Mouse (Mus musculus): ENCODE measurements around the gene Slc4a7. TPM values are rescaled to one million over a fixed set of nuclear protein-coding genes. Genes with fewer than 3 reads are reported as not detected.
"Not testable (repeated sequence)": the region's sequence is repeated elsewhere in the genome, so short reads cannot be mapped to it uniquely, and the experiment has no call there.

Slc4a7 gene
- polyA plus RNA-seq, 1 experiment = 12.1 TPM

DNA sequence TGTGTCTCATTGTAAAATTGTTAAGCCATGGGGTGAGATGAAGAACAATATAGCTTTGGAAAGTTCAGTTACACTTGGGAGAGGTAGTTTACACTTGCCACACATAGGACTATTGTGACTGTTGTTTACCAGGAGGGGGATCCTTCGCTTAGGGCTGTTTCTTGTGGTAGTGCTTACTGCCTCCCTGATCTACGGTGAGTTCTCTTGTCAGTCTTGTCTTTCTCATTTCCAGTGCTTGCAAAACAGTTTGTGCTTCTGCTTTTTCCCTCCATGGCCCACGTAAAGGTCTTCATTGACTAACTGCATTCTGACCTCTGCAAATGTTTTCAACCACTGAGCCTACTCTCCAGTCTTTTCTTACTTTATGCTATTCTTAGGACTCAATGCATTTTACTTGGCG lies 98.3 kb downstream of the Slc4a7 start:
- no peak for DNase-seq (ENCODE audit: low spot score)

DNA sequence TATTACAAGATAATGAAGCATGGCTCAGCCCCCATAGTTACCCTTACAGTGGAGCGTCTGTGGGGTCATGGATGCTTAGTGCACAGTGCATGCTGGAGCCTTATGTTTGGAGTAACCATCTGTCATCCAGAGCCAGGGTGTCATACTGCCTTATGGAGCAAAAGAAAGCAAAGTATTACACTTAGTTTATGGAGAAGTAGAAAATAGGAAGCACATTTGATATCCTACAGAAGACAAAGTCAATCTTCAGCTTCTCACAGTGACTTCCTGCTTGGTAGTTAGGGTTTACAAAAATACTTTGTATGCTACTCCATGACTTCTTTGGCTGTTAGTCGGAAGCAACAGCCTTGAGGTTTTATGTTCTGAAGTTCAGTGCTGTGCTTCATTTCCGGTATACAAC lies 98.7 kb downstream of the Slc4a7 start:
- no peak for DNase-seq (ENCODE audit: low spot score)

DNA sequence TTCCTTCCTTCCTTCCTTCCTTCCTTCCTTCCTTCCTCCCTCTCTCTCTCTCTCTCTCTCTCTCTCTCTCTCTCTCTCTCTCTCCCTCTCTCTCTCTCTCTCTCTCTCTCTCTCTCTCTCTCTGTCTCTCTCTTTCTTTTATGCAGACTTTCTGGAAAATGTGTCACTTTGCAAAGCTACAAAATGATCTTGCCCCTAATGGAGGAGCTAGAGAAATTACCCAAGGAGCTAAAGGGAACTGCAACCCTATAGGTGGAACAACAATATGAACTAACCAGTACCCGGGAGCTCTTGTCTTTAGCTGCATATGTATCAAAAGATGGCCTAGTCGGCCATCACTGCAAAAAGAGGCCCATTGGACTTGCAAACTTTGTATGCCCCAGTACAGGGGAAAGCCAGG lies 101.0 kb downstream of the Slc4a7 start, which contains the start of gene Nek10:
Nek10 (plus strand) TSS at position 301 of the 400 bp plus-strand sequence.
- DNase-seq (ENCODE audit: low spot score) = not testable (repeated sequence)

DNA sequence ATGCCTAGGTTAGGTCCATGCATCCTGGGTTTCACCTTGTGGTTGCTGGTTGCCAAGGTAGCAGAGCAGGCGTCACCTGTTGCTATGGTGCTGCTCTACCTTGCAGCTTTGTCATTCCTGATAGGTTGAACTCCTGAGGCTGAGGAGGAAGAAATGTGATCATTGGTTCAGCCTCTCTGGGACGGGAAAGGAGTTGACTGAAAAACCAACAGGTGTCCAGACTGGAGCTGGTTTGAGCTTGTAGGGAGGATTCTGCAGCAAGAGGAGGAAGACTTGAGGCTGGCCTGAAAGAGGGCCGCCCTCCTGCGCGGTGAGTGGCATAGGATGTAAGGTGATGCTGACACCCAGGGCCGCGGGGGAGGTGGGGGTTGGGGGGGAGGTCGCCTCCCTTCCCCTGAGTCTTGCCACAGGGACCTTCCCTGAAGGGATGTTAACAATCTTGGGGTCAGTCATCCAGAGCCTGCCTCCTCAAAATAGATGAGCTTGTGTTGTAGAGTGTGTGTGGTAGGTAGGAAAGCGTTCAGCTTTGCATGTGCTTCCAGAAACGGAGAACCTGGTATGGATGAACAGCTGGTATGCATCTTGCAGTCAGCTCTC lies 101.9 kb downstream of the Slc4a7 start:
- DNase-seq (ENCODE audit: low spot score) = no peak

DNA sequence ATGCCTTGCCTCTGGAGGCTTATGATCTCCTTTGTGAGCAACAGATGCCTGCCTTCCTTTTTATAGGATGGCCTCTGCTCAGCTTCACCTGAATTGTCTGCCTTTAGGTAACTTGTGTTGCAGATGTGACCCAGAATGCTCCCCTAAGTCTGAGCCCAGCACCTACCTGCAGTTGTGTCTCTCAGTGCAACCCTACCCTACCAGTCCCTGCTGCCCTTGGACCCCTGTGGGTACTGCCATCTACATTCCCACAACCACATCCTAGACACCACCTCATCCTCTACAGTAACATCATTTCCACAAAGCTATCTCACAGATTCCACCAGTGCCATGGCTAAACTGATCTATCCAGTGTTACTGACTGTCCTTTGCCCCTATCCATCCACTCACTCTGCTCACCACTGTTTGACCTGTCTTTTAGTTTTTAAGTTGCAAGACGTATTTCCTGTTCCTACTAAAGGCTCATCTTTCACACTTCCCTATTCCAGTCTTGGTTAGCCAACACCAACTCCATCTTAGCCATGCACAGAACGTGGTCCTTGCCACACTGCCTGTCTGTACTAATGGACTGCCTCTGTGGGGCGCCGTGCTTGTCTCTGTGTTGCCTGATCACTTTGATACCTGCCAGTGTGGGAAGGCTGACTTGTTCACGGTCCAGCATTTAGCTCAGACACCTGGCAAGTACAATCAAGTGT lies 102.6 kb downstream of the Slc4a7 start:
- no peak for DNase-seq (ENCODE audit: low spot score)

DNA sequence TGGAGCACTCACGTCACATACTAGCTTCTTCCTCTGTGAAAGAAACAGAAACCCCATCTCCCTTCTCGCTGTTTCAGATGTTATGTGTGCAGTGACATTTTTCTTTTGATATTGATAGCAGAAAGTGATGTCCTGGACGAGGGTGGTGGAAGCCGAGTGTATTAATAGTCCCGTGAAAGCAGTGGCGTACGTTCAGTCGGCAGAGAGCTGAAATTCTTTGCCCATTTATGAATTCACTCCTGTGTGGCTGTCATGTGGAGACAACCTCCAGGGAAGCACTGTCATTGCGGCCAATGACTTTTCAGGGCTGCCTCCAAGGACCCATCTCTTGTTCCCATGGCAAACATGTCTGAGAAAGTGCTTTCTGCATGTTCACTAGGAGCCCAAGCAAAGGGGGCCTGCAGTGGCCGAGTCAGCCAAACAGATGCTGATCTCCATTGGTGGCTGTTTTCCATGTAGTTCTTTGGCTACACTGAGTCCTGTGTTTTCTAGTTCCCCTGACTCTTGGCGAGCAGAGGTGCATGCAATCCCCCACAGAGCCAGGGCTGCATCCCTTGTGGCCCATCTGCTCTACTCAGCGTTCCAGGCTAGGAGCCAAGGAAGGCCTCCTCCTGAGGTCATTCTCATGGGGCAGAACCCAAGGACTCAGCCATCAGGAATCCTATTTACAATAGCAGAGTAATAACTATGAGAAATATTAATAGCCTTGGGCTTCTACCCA lies 130.6 kb downstream of the Slc4a7 start:
- no peak for DNase-seq (ENCODE audit: low spot score)

DNA sequence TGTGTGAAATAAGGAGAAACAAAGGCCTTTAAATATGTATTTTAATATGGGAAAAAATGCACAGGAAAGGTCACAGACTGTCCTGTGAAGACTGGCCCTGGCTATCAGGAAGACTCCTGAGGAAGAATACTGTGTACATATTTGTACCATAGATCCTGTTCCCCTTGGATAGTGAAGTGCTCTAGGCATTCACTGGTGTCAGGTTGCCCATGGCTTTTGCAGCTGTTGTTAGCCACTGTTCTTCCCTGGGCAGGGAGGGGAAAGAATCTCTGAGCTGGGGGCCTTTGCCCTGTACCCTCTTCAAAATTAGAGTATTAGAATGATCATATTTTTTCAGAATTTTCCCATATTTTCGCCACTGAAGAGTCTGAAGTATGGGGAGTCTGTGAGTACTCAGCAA lies 131.4 kb downstream of the Slc4a7 start:
- no peak for DNase-seq (ENCODE audit: low spot score)

DNA sequence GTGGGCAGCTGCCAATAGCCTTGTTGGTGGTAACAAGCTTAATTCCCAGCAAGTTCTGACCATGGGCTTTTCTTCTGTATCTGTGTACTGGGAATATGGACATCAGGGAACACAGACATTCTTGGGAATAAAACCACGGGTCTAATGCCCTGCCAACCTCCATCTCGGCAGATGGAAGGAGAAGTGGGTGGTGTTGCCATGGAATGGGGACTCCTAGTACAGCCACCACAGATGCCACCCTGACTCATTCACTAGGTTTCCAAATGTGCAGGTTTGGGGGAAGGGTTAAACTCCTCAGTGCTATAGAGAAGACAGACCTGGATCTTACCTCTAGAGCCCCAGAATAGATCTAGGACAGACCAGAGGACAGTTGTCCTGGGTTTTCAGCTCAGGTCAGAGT lies 132.2 kb downstream of the Slc4a7 start:
- no peak for DNase-seq (ENCODE audit: low spot score)

DNA sequence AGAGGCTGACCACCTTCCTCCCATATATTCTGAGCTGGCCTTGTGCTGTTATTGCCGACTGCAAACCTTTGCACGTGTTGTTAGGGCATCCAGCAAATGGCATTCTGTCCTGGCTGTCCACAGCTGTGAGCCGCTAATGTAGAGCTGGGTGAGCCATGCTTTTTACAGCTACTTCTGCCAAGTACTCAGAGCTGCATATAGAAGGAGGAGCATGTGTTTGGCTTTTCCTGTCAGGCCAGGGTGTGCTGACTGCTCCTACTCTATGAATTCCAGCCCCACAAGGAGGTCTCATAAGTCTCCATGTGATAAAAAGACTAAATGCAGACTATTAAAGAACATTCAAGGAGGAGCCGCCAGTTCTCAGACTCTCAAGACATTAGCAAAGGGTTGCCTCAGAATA lies 135.5 kb downstream of the Slc4a7 start:
- no peak for DNase-seq (ENCODE audit: low spot score)

DNA sequence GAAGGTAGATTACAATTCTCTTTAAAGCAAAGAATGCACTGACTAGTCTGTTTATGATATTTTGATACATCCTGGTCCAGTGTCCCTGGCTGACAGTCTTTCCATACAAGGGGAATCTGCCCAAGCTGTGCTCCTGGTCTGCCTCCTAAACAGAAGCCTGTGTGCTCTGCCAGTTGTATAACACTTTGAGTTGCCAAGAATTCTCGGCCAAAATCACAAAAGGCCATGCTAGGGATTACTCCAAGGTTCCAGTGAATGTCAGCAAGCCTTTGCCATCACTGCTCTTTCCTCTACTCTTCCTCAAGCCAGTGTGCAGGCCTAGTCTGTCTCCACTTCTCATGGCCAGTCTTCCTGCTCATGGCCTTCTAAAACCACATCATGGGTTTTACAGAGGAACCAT lies 136.0 kb downstream of the Slc4a7 start:
- DNase-seq (ENCODE audit: low spot score) = no peak

DNA sequence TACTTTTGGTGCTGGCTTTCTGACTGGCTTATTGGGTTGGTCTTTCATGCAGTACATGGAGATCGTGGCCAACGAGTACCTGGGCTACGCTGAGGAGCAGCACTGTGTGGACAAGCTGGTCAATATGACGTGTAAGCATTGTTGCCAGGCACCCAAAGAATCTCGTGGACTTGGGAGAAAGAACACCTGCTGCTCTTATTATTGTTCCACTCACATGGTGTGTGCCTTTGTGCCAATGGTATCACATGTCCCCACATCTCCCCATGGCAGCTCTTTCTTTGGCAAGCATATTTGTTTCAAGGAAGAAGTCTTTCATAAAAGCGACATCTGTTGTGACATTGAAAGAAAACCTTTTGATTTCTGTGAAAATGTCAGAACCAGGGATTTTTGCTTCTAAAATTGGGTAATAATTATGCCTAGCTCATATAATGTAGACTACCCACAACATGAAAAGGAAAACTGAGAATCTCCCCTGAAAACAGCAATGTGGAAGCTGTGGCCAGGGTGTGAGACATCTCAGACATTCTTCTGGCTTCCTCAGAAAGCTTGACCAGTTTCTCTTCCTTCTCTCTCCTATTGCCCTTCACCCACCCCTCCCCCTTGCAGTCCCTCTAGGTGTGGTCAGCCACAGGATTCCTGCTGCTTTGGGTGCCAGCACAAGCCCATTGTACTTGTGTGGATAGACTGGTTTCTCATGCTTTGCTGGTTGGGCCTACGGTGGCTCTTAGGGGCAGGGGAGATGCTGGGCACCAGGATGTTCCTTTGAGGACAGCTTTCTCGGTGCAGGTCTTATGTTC lies 140.9 kb downstream of the Slc4a7 start:
- DNase-seq (ENCODE audit: low spot score) = no peak

Other genes starting within 250 kb of the Slc4a7 start
- 0.04 TPM in 2 replicates for gene Nek10, start 101.1 kb downstream of the Slc4a7 start, polyA plus RNA-seq (2012; rRNA removed)